Mouse (Mus musculus): ENCODE results near the gene Lrrc10b. TPM values are rescaled to one million over a fixed set of nuclear protein-coding genes. Genes with fewer than 3 reads are reported as not detected.

Gene Lrrc10b
- not detected for polyA plus RNA-seq (2014; fragmentation: Illumina TruSeq; extraction: RNeasy Lipid Tissue Mini Kit (QIAGEN cat#74804); ENCODE audit: low replicate concordance)

GRCm38 (mm10) chr19:10456752-10457483 lies at the start of gene Lrrc10b:
Lrrc10b (minus strand) TSS chr19:10457473.

GRCm38 (mm10) chr19:10482703-10483102 lies 25.4 kb upstream of the Lrrc10b start, which contains the start of gene Ppp1r32:
Ppp1r32 (minus strand) TSS chr19:10482928.

Other genes starting within 250 kb of the Lrrc10b start
- gene Myrf, start 216.7 kb downstream of the Lrrc10b start, polyA plus RNA-seq (2014; fragmentation: Illumina TruSeq; extraction: RNeasy Lipid Tissue Mini Kit (QIAGEN cat#74804); ENCODE audit: low replicate concordance) = 3.0 TPM
- not detected for gene Dagla, start 152.6 kb downstream of the Lrrc10b start, polyA plus RNA-seq (2014; fragmentation: Illumina TruSeq; extraction: RNeasy Lipid Tissue Mini Kit (QIAGEN cat#74804); ENCODE audit: low replicate concordance)
- 1.2 TPM for gene Syt7, start 68.4 kb downstream of the Lrrc10b start, polyA plus RNA-seq (2014; fragmentation: Illumina TruSeq; extraction: RNeasy Lipid Tissue Mini Kit (QIAGEN cat#74804); ENCODE audit: low replicate concordance)
- not detected for gene Ppp1r32, start 25.5 kb upstream of the Lrrc10b start, polyA plus RNA-seq (2014; fragmentation: Illumina TruSeq; extraction: RNeasy Lipid Tissue Mini Kit (QIAGEN cat#74804); ENCODE audit: low replicate concordance)
- gene Cpsf7, start 67.8 kb upstream of the Lrrc10b start, polyA plus RNA-seq (2014; fragmentation: Illumina TruSeq; extraction: RNeasy Lipid Tissue Mini Kit (QIAGEN cat#74804); ENCODE audit: low replicate concordance) = 66.4 TPM
- 51.4 TPM for gene Sdhaf2, start 68.7 kb upstream of the Lrrc10b start, polyA plus RNA-seq (2014; fragmentation: Illumina TruSeq; extraction: RNeasy Lipid Tissue Mini Kit (QIAGEN cat#74804); ENCODE audit: low replicate concordance)
- gene Tmem216, start 98.8 kb upstream of the Lrrc10b start, polyA plus RNA-seq (2014; fragmentation: Illumina TruSeq; extraction: RNeasy Lipid Tissue Mini Kit (QIAGEN cat#74804); ENCODE audit: low replicate concordance) = 1.3 TPM
- 2.1 TPM for gene Cyb561a3, start 119.7 kb upstream of the Lrrc10b start, polyA plus RNA-seq (2014; fragmentation: Illumina TruSeq; extraction: RNeasy Lipid Tissue Mini Kit (QIAGEN cat#74804); ENCODE audit: low replicate concordance)
- 2.0 TPM for gene Tmem138, start 119.9 kb upstream of the Lrrc10b start, polyA plus RNA-seq (2014; fragmentation: Illumina TruSeq; extraction: RNeasy Lipid Tissue Mini Kit (QIAGEN cat#74804); ENCODE audit: low replicate concordance)
- gene Ddb1, start 147.9 kb upstream of the Lrrc10b start, polyA plus RNA-seq (2014; fragmentation: Illumina TruSeq; extraction: RNeasy Lipid Tissue Mini Kit (QIAGEN cat#74804); ENCODE audit: low replicate concordance) = 63.5 TPM
- 29.7 TPM for gene Tkfc, start 148.2 kb upstream of the Lrrc10b start, polyA plus RNA-seq (2014; fragmentation: Illumina TruSeq; extraction: RNeasy Lipid Tissue Mini Kit (QIAGEN cat#74804); ENCODE audit: low replicate concordance)
- 3.6 TPM for gene Vwce, start 176.7 kb upstream of the Lrrc10b start, polyA plus RNA-seq (2014; fragmentation: Illumina TruSeq; extraction: RNeasy Lipid Tissue Mini Kit (QIAGEN cat#74804); ENCODE audit: low replicate concordance)
- not detected for gene Pga5, start 220.6 kb upstream of the Lrrc10b start, polyA plus RNA-seq (2014; fragmentation: Illumina TruSeq; extraction: RNeasy Lipid Tissue Mini Kit (QIAGEN cat#74804); ENCODE audit: low replicate concordance)
- gene Vps37c, start 231.3 kb upstream of the Lrrc10b start, polyA plus RNA-seq (2014; fragmentation: Illumina TruSeq; extraction: RNeasy Lipid Tissue Mini Kit (QIAGEN cat#74804); ENCODE audit: low replicate concordance) = 1.3 TPM

All from small intestine, adult 10 weeks (tissue).